Mouse (Mus musculus) gastrocnemius, adult 2 months (tissue): Measurements from ENCODE around the gene Grb10. TPM values are rescaled to one million over a fixed set of nuclear protein-coding genes. Genes with fewer than 3 reads are reported as not detected.

Experiments
- DNase-seq: peaks from one replicate; pipeline ENCODE4 v3.0.0; 2022
- H3K27ac ChIP-seq: fragments of 200-600 bp; 2 replicates; pipeline ENCODE4 v1.8.1; 2022; ENCODE audit warnings: mild to moderate bottlenecking
- H3K4me3 ChIP-seq: fragments of 200-600 bp; 2 replicates; pipeline ENCODE4 v1.8.1; 2022; ENCODE audit warnings: mild to moderate bottlenecking, moderate library complexity
- CTCF ChIP-seq: fragments of 200-600 bp; IDR thresholded peaks from 2 replicates; pipeline ENCODE4 v1.8.1; 2022; ENCODE audit warnings: antibody characterized with exemption, mild to moderate bottlenecking, moderate library complexity
- intact Hi-C: fragments of 180-260 bp; cut with DNase I; formaldehyde crosslinking; loops from one replicate; pipeline ENCODE4 v1.15.1; 2025
- total RNA-seq, 2 experiments: library from RNA; stranded (reverse); gene quantifications; 2 replicates each; pipeline ENCODE4 v1.2.3; 2021

The Grb10 gene
- total RNA-seq, 2 experiments from 2014 or later = 27.9 to 59.3 TPM

GRCm38 (mm10) chr11:11881783-11882155 is 156.7 kb downstream of the Grb10 start:
- Histone ChIP-seq H3K4me3 (no peak overlapping the region), H3K27ac (0 out of 2 replicates have a peak overlapping the region, but pooled peaks have one; percentile 10)
- intact Hi-C loops = no loop called here
- DNase-seq = no peak
- TF ChIP-seq CTCF = no peak

- Histone ChIP-seq H3K4me3 (no peak overlapping the region), H3K27ac (peak overlapping the region; percentile 10; the same call in 1 of the 2 replicates)
- DNase-seq = no peak
- intact Hi-C loops = no loop called here
- TF ChIP-seq CTCF = no peak
Observed at GRCm38 (mm10) chr11:11881026-11881782, 157.3 kb downstream of the Grb10 start.

Other genes with a start within 250 kb of the Grb10 start
- gene Fignl1, start 229.7 kb downstream of the Grb10 start, total RNA-seq = under 1 TPM in 1 of 2 experiments, not detected in 1; 0.22 TPM
- gene Ddc, start 140.5 kb downstream of the Grb10 start, total RNA-seq = under 1 TPM; 0.61 to 0.81 TPM